Mouse (Mus musculus) forebrain, embryonic 11.5 days (tissue): Measurements from ENCODE around the gene Bcl6. TPM values are rescaled to one million over a fixed set of nuclear protein-coding genes. Genes with fewer than 3 reads are reported as not detected.

Experiments
- ATAC-seq: fragments of 200-750 bp; cut with Nextera tagmentation; replicated peaks from 2 replicates; pipeline ENCODE4 v1.8.0; 2017; ENCODE audit warnings: moderate TSS enrichment; ENCODE audit not compliant: low FRiP score
- DNase-seq: peaks from one replicate; pipeline ENCODE4 v3.0.0-alpha.2; 2017; ENCODE audit warnings: low spot score
- H3K27ac ChIP-seq: fragments of 300-500 bp; sonication (generic); 2 replicates; pipeline ENCODE4 v1.5.1; 2014; ENCODE audit warnings: low read depth, low read length
- H3K27me3 ChIP-seq: fragments of 300-500 bp; sonication (generic); 2 replicates; pipeline ENCODE4 v1.6.1; 2014; ENCODE audit warnings: mild to moderate bottlenecking, low read length, mixed read lengths; ENCODE audit not compliant: control insufficient read depth, insufficient read depth
- H3K36me3 ChIP-seq: fragments of 300-500 bp; sonication (generic); 2 replicates; pipeline ENCODE4 v1.6.1; 2014; ENCODE audit warnings: mild to moderate bottlenecking, low read length, moderate library complexity, mixed read lengths; ENCODE audit not compliant: control insufficient read depth, insufficient read depth
- H3K4me1 ChIP-seq: fragments of 300-500 bp; sonication (generic); replicated peaks from 2 replicates; pipeline ENCODE4 v1.6.1; 2014; ENCODE audit warnings: low read length, mixed read lengths; ENCODE audit not compliant: control insufficient read depth, insufficient read depth
- H3K4me2 ChIP-seq: fragments of 300-500 bp; sonication (generic); 2 replicates; pipeline ENCODE4 v1.6.1; 2014; ENCODE audit warnings: low read depth, mild to moderate bottlenecking, low read length, moderate library complexity, mixed read lengths; ENCODE audit not compliant: severe bottlenecking
- H3K4me3 ChIP-seq: fragments of 300-500 bp; sonication (generic); 2 replicates; pipeline ENCODE4 v1.5.1; 2014; ENCODE audit warnings: low read depth, low read length
- H3K9ac ChIP-seq: fragments of 300-500 bp; sonication (generic); 2 replicates; pipeline ENCODE4 v1.6.1; 2014; ENCODE audit warnings: low read length
- H3K9me3 ChIP-seq: fragments of 300-500 bp; sonication (generic); 2 replicates; pipeline ENCODE4 v1.6.1; 2016; ENCODE audit warnings: low read length, mixed read lengths; ENCODE audit not compliant: control insufficient read depth
- whole genome bisulfite sequencing: fragments of 180-500 bp; shearing (Covaris S2); extraction: QIAGEN DNeasy Blood & Tissue Kit; methylation state at CpG from one replicate; pipeline ENCODE4 v1.1.7; 2014; 5-methylcytosine and 5-hydroxymethylcytosine counted together
- polyA plus RNA-seq: library from polyadenylated mRNA; unstranded; fragments of >200 nt; fragmentation: Nextera tagmentation; extraction: Ambion mirVana; gene quantifications from 2 replicates; pipeline ENCODE4 v1.2.1, GENCODE M21; 2014

Bcl6 gene
- polyA plus RNA-seq, 1 experiment from 2014 or later: 0.24 TPM

- WGBS: 65% methylated on average over 1 of the region's 1 CpGs
- no peak overlapping the region for H3K27ac ChIP-seq
- H3K9me3 ChIP-seq: no peaks in the 10 kb centered on the region
- H3K4me3 ChIP-seq: no peak overlapping the region
- H3K9ac ChIP-seq: no peak overlapping the region
- H3K27me3 ChIP-seq: no peaks in the 10 kb centered on the region
- no peak overlapping the region for H3K4me2 ChIP-seq
- ATAC-seq: no peak
- no peaks in the 10 kb centered on the region for H3K36me3 ChIP-seq
- DNase-seq: no peak
- no peaks in the 10 kb centered on the region for H3K4me1 ChIP-seq
Measured at GRCm38 (mm10) chr16:24021722-24022121, 33.1 kb upstream of the Bcl6 start.

GRCm38 (mm10) chr16:24016742-24017141, 28.1 kb upstream of the Bcl6 start:
- no peak overlapping the region for H3K9ac ChIP-seq
- DNase-seq: no peak
- no peak overlapping the region for H3K4me3 ChIP-seq
- no peak overlapping the region for H3K4me2 ChIP-seq
- 85% methylated on average over 5 of the region's 5 CpGs for WGBS
- H3K4me1 ChIP-seq: no peaks in the 10 kb centered on the region
- no peak for ATAC-seq
- no peak overlapping the region for H3K27ac ChIP-seq
- no peaks in the 10 kb centered on the region for H3K36me3 ChIP-seq
- H3K9me3 ChIP-seq: no peaks in the 10 kb centered on the region
- H3K27me3 ChIP-seq: no peaks in the 10 kb centered on the region

- no peak for DNase-seq
- Histone ChIP-seq H3K4me1 (no peaks in the 10 kb centered on the region), H3K9me3 (no peaks in the 10 kb centered on the region), H3K4me3 (no peak overlapping the region), H3K27me3 (no peaks in the 10 kb centered on the region), H3K27ac (no peak overlapping the region), H3K4me2 (no peak overlapping the region), H3K36me3 (no peaks in the 10 kb centered on the region), H3K9ac (no peak overlapping the region)
- WGBS: 54% methylated on average over 6 of the region's 6 CpGs
- no peak for ATAC-seq
Measured at GRCm38 (mm10) chr16:24016273-24016672, 27.6 kb upstream of the Bcl6 start.

GRCm38 (mm10) chr16:24014378-24014777, 25.7 kb upstream of the Bcl6 start:
- no peak overlapping the region for H3K4me2 ChIP-seq
- no peak for DNase-seq
- no peak overlapping the region for H3K9ac ChIP-seq
- ATAC-seq: no peak
- H3K27me3 ChIP-seq: no peaks in the 10 kb centered on the region
- WGBS: 93% methylated on average over 3 of the region's 3 CpGs
- no peaks in the 10 kb centered on the region for H3K4me1 ChIP-seq
- H3K36me3 ChIP-seq: no peaks in the 10 kb centered on the region
- H3K4me3 ChIP-seq: no peak overlapping the region
- no peaks in the 10 kb centered on the region for H3K9me3 ChIP-seq
- H3K27ac ChIP-seq: no peak overlapping the region

GRCm38 (mm10) chr16:24012066-24012465, 23.4 kb upstream of the Bcl6 start:
- no peaks in the 10 kb centered on the region for H3K4me1 ChIP-seq
- H3K9me3 ChIP-seq: no peaks in the 10 kb centered on the region
- H3K27ac ChIP-seq: no peak overlapping the region
- 63% methylated on average over 3 of the region's 3 CpGs for WGBS
- H3K9ac ChIP-seq: no peak overlapping the region
- no peaks in the 10 kb centered on the region for H3K27me3 ChIP-seq
- H3K4me3 ChIP-seq: no peak overlapping the region
- H3K36me3 ChIP-seq: no peaks in the 10 kb centered on the region
- ATAC-seq (no peak), DNase-seq (no peak)
- H3K4me2 ChIP-seq: no peak overlapping the region

GRCm38 (mm10) chr16:24011306-24011705, 22.7 kb upstream of the Bcl6 start:
- Histone ChIP-seq H3K4me2 (no peak overlapping the region), H3K9ac (no peak overlapping the region), H3K4me3 (no peak overlapping the region), H3K27ac (no peak overlapping the region), H3K9me3 (no peaks in the 10 kb centered on the region), H3K36me3 (no peaks in the 10 kb centered on the region), H3K4me1 (no peaks in the 10 kb centered on the region), H3K27me3 (no peaks in the 10 kb centered on the region)
- 78% methylated on average over 3 of the region's 3 CpGs for WGBS
- no peak for DNase-seq
- ATAC-seq: no peak

- H3K9ac ChIP-seq: no peak overlapping the region
- H3K36me3 ChIP-seq: no peaks in the 10 kb centered on the region
- H3K27me3 ChIP-seq: no peaks in the 10 kb centered on the region
- ATAC-seq (no peak), DNase-seq (no peak)
- no peak overlapping the region for H3K4me2 ChIP-seq
- no peak overlapping the region for H3K4me3 ChIP-seq
- H3K27ac ChIP-seq: no peak overlapping the region
- H3K4me1 ChIP-seq: no peaks in the 10 kb centered on the region
- 91% methylated on average over 2 of the region's 2 CpGs for WGBS
- no peaks in the 10 kb centered on the region for H3K9me3 ChIP-seq
Measured at GRCm38 (mm10) chr16:24009891-24010290, 21.2 kb upstream of the Bcl6 start.

GRCm38 (mm10) chr16:24005928-24006327, 17.3 kb upstream of the Bcl6 start:
- WGBS: 89% methylated on average over 8 of the region's 8 CpGs
- Histone ChIP-seq H3K9me3 (no peaks in the 10 kb centered on the region), H3K4me2 (no peak overlapping the region), H3K9ac (no peak overlapping the region), H3K4me3 (no peak overlapping the region), H3K27ac (no peak overlapping the region), H3K4me1 (no peaks in the 10 kb centered on the region), H3K27me3 (no peaks in the 10 kb centered on the region), H3K36me3 (no peaks in the 10 kb centered on the region)
- DNase-seq (no peak), ATAC-seq (no peak)

- Histone ChIP-seq H3K4me3 (no peak overlapping the region), H3K9ac (no peak overlapping the region), H3K36me3 (no peaks in the 10 kb centered on the region), H3K27me3 (no peaks in the 10 kb centered on the region), H3K4me2 (no peak overlapping the region), H3K27ac (no peak overlapping the region), H3K4me1 (no peaks in the 10 kb centered on the region), H3K9me3 (no peaks in the 10 kb centered on the region)
- ATAC-seq (no peak), DNase-seq (no peak)
- WGBS: 94% methylated on average over 6 of the region's 6 CpGs
Measured at GRCm38 (mm10) chr16:23997912-23998311, 9.3 kb upstream of the Bcl6 start.
